Mouse (Mus musculus): ENCODE measurements around the gene Prkg2. TPM values are rescaled to one million over a fixed set of nuclear protein-coding genes. Genes with fewer than 3 reads are reported as not detected.
A peak's percentile ranks its signal among the peaks of the same experiment; 100 is the strongest.

Prkg2 gene
- polyA plus RNA-seq, 1 experiment from 2014 or later = 3.2 TPM

DNA sequence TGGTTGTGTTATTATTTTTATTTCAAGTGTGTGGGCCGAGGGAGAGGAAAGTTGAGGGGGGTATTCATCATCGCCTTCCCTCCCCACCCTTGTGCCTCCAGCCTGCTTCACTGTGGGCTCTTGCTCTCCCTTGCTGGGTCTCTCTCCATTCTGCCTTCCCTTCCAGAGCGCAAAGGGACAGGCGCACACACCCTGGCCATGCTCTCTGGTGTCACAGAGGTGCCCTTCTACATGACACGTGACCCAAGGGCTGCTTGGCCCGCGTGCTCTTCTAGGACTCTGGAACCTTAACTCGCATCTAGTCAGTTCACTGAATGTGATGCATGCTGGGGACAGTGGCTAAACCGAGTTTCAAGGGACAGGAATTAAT, 276 bp upstream of the Prkg2 start:
- ATAC-seq (replicated peaks; ENCODE audit: low FRiP score, low read depth) (peak; percentile 61), DNase-seq (ENCODE audit: low spot score) (no peak)
- Histone ChIP-seq H3K4me1 (replicated peaks; ENCODE audit: insufficient read depth, low read length) (peaks cover 5% of the 10 kb centered on the region; the same call in 1 of the 2 replicates), H3K36me3 (ENCODE audit: insufficient read depth, low read length) (no peaks in the 10 kb centered on the region), H3K4me2 (ENCODE audit: low read length) (peak overlapping the region; percentile 81), H3K4me3 (replicated peaks; ENCODE audit: low read depth, low read length) (peak overlapping the region; percentile 50), H3K27ac (no peak overlapping the region), H3K9me3 (replicated peaks; ENCODE audit: low read length) (no peaks in the 10 kb centered on the region), H3K27me3 (ENCODE audit: insufficient read depth, low read length) (peaks cover 10% of the 10 kb centered on the region; the same call in 1 of the 2 replicates), H3K9ac (ENCODE audit: low read depth, low read length) (peak overlapping the region; percentile 55; the same call in 1 of the 2 replicates)
- no peak for TF ChIP-seq CTCF (IDR thresholded peaks at IDR 0.05; ENCODE audit: low read depth)
- WGBS = 8% methylated on average over 9 of the region's 9 CpGs

DNA sequence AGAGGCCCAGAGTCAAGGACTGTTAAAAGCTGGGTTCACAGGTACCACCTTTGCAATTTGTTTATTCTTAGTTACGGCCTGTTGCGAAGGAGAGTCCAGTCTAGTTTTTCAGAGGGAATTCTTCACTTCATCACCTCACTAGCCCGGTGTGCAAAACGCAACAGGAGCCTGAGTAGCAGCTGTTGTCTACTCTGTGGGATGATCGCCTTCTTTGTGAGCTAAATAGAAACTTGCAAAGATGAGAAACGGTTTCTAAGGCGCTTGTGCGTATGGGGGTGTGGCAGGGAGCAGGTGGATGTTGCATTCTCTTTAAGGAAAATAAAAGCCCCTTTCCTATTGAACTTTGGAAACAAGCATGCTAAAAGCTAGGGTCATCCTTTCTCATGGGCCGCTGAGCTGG, 1.2 kb downstream of the Prkg2 start:
- no peaks in the 10 kb centered on the region for H3K9me3 ChIP-seq (replicated peaks; ENCODE audit: low read length)
- H3K9ac ChIP-seq (ENCODE audit: low read depth, low read length) = no peak overlapping the region
- peak overlapping the region; percentile 50 for H3K4me3 ChIP-seq (replicated peaks; ENCODE audit: low read depth, low read length)
- DNase-seq (ENCODE audit: low spot score) = no peak
- H3K4me1 ChIP-seq (replicated peaks; ENCODE audit: insufficient read depth, low read length) = peaks cover 5% of the 10 kb centered on the region; the same call in 1 of the 2 replicates
- H3K27ac ChIP-seq = no peak overlapping the region
- H3K27me3 ChIP-seq (ENCODE audit: insufficient read depth, low read length) = peaks cover 10% of the 10 kb centered on the region; the same call in 1 of the 2 replicates
- 46% methylated on average over 9 of the region's 9 CpGs for WGBS
- H3K36me3 ChIP-seq (ENCODE audit: insufficient read depth, low read length) = no peaks in the 10 kb centered on the region
- H3K4me2 ChIP-seq (ENCODE audit: low read length) = peak overlapping the region; percentile 81
- no peak for ATAC-seq (replicated peaks; ENCODE audit: low FRiP score, low read depth)
- TF ChIP-seq CTCF (IDR thresholded peaks at IDR 0.05; ENCODE audit: low read depth) = no peak

DNA sequence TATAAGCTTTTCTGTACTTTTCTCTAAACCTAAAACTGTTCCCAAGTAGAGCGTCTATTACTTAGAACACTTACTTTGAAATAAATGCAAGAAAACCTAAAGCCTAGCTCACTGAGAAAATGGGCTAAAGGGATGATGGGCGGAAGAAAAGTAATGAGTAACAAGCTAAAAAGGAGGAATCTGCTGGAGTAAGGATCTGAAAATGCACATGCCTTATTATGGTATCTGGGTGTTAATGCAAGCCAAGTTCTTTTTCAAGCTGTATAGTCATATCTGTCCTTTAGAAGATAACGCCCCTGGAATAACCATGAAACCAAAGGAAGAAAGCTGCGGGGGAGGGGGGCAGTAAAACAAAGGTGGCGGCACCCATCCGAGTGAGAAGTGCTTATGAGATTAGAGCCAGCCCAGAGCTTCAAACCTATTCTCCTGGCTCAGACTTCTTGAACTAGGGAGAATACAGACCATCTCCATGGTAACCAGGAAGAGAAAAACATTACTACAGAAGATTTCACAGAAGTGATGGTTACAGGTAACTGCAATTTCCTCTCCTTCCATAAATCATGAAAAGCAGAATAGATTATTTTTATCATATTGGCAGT, 5.5 kb downstream of the Prkg2 start:
- Histone ChIP-seq H3K27me3 (ENCODE audit: insufficient read depth, low read length) (peaks cover 8% of the 10 kb centered on the region; the same call in 1 of the 2 replicates), H3K27ac (no peak overlapping the region), H3K9me3 (replicated peaks; ENCODE audit: low read length) (no peaks in the 10 kb centered on the region), H3K4me3 (replicated peaks; ENCODE audit: low read depth, low read length) (no peak overlapping the region), H3K4me1 (replicated peaks; ENCODE audit: insufficient read depth, low read length) (no peaks in the 10 kb centered on the region; the same call in 1 of the 2 replicates), H3K4me2 (ENCODE audit: low read length) (no peak overlapping the region), H3K36me3 (ENCODE audit: insufficient read depth, low read length) (no peaks in the 10 kb centered on the region), H3K9ac (ENCODE audit: low read depth, low read length) (no peak overlapping the region)
- no peak for TF ChIP-seq CTCF (IDR thresholded peaks at IDR 0.05; ENCODE audit: low read depth)
- 72% methylated on average over 6 of the region's 6 CpGs for WGBS
- ATAC-seq (replicated peaks; ENCODE audit: low FRiP score, low read depth) (no peak), DNase-seq (ENCODE audit: low spot score) (no peak)

DNA sequence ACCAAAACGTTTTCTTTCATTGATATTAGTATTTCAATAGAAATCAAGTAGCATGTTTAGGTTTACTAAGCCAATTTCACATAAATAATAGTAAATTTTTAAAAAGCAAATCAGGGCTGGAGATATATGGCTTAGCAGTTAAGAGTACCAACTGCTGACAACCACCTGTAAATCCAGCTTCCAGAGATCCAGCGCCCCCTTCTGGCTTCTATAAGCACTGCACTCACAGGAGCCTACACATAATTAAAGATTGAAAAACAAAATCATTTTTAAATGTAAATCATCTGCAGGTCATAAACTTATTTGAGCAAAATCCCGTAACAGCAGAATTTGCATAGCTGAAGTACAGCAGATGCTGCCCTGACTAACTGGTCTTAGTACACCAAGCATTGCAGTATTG, 10.8 kb downstream of the Prkg2 start:
- DNase-seq (ENCODE audit: low spot score) = no peak
- no peak for ATAC-seq (replicated peaks; ENCODE audit: low FRiP score, low read depth)
- no peak overlapping the region for H3K4me2 ChIP-seq (ENCODE audit: low read length)

DNA sequence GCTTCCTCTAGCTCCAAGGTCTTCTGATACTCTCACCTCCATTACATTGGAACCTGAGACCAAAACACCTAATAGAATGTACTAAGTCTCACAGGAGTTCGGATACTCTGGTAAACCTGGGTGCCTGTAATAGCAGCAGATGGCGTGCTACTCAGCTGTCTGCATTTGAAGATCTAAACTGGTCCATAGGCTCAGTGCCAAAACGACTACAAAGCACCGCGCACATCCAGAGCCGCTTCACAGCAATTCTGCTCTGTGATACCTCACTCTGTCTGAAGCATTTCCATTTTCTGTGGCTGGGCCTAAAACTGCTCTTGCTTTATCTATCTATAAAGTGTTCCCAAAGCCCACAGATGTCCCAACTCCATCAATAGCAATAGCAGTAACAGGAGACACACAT, 17.4 kb downstream of the Prkg2 start:
- H3K27ac ChIP-seq = no peak overlapping the region
- no peak for DNase-seq (ENCODE audit: low spot score)
- WGBS = 83% methylated on average over 6 of the region's 6 CpGs
- H3K27me3 ChIP-seq (ENCODE audit: insufficient read depth, low read length) = no peaks in the 10 kb centered on the region
- no peak overlapping the region for H3K4me3 ChIP-seq (replicated peaks; ENCODE audit: low read depth, low read length)
- no peak for ATAC-seq (replicated peaks; ENCODE audit: low FRiP score, low read depth)
- H3K9ac ChIP-seq (ENCODE audit: low read depth, low read length) = no peak overlapping the region
- TF ChIP-seq CTCF (IDR thresholded peaks at IDR 0.05; ENCODE audit: low read depth) = no peak
- no peaks in the 10 kb centered on the region for H3K4me1 ChIP-seq (replicated peaks; ENCODE audit: insufficient read depth, low read length)
- no peaks in the 10 kb centered on the region for H3K9me3 ChIP-seq (replicated peaks; ENCODE audit: low read length)
- no peak overlapping the region for H3K4me2 ChIP-seq (ENCODE audit: low read length)
- H3K36me3 ChIP-seq (ENCODE audit: insufficient read depth, low read length) = no peaks in the 10 kb centered on the region

More for the DNA sequence above, 10.8 kb downstream of the Prkg2 start:
- Histone ChIP-seq H3K9me3 (replicated peaks; ENCODE audit: low read length) (no peaks in the 10 kb centered on the region), H3K4me1 (replicated peaks; ENCODE audit: insufficient read depth, low read length) (no peaks in the 10 kb centered on the region), H3K4me3 (replicated peaks; ENCODE audit: low read depth, low read length) (no peak overlapping the region), H3K36me3 (ENCODE audit: insufficient read depth, low read length) (no peaks in the 10 kb centered on the region), H3K9ac (ENCODE audit: low read depth, low read length) (no peak overlapping the region), H3K27ac (no peak overlapping the region), H3K27me3 (ENCODE audit: insufficient read depth, low read length) (no peaks in the 10 kb centered on the region)
- TF ChIP-seq CTCF (IDR thresholded peaks at IDR 0.05; ENCODE audit: low read depth) = peak; percentile 39; the same call in 1 of the 2 replicates
- 78% methylated on average over 3 of the region's 3 CpGs for WGBS

DNA sequence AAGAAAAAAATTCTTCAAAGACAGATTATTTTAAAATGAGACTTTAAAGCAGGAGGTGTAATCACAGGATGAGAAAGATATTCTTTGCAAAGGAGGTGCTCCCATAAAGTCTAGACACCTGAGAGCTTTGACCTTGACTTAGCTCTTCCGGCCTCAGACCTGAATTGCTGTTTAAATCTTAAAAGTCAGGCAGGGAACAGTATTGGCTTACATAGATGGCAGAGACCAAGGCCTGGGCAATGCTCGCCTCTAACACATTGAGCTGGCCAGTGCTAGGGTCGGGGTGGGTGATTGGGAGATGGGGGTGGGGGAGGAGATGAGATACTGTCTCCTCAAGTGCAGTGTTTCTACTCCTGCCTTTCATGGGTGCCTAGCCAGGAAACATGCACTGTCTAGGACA, 22.0 kb downstream of the Prkg2 start:
- H3K4me1 ChIP-seq (replicated peaks; ENCODE audit: insufficient read depth, low read length) = no peaks in the 10 kb centered on the region
- no peak overlapping the region for H3K4me3 ChIP-seq (replicated peaks; ENCODE audit: low read depth, low read length)
- WGBS = 45% methylated on average over 3 of the region's 3 CpGs
- H3K27me3 ChIP-seq (ENCODE audit: insufficient read depth, low read length) = no peaks in the 10 kb centered on the region
- peak; percentile 54 for DNase-seq (ENCODE audit: low spot score)
- no peak for ATAC-seq (replicated peaks; ENCODE audit: low FRiP score, low read depth)
- no peaks in the 10 kb centered on the region for H3K36me3 ChIP-seq (ENCODE audit: insufficient read depth, low read length)
- H3K27ac ChIP-seq = no peak overlapping the region
- no peaks in the 10 kb centered on the region for H3K9me3 ChIP-seq (replicated peaks; ENCODE audit: low read length)
- no peak overlapping the region for H3K4me2 ChIP-seq (ENCODE audit: low read length)
- TF ChIP-seq CTCF (IDR thresholded peaks at IDR 0.05; ENCODE audit: low read depth) = no peak
- no peak overlapping the region for H3K9ac ChIP-seq (ENCODE audit: low read depth, low read length)
